In the genomic region with DNA sequence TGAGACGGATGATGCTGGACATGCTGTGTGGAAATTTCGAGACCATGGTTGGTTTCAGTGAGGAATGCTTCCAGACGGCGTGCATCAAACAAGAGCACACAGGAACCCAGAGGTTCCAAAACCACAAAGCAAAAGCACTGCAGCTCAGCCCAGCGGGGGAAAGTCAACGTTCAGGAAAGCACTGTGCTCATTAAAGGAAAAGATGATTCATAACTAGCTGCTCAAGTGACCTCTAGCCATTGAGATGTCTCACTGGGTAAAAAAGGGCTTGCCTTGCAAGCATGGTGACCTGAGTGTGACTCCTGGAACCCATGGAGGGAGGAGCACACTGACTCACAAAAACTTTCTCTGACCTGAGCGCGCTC, we compare ENCODE assay signal across 11 mouse cellular contexts. TPM values are rescaled to one million over a fixed set of nuclear protein-coding genes. Genes with fewer than 3 reads are reported as not detected.
DNase-seq lines count a peak whose midpoint lies in the region; ATAC-seq lines count a peak whose summit lies in the region.
"Had no signal": no experiment of that assay in that cellular context is flagged by ENCODE, and none has a peak within 500 bp of the region (broad histone marks: within the 10 kb centered on the region; RNA-seq: fewer than 3 reads in every experiment).

No protein-coding gene starts in this region.

- ATAC-seq in megakaryocyte progenitor cell, adult 5-6 weeks (replicated peaks; ENCODE audit: poor library complexity): peak; percentile 19

- DNase-seq in adrenal gland, adult (ENCODE audit: inconsistent age in 2 of 2, low spot score in 1 of 2): peak; percentile 31 to 54
- DNase-seq in adrenal gland, postnatal 25 days: no peak
- peak; percentile 23 for DNase-seq in kidney, postnatal 14 days
- DNase-seq in kidney, postnatal 36 days: no peak
- DNase-seq in NIH3T3 (ENCODE audit: low read depth): peak; percentile 59
- no peak for DNase-seq in lung, adult 18-20 months
- DNase-seq in layer of hippocampus, adult 9-11 months: no peak
- DNase-seq: gastrocnemius, adult 2 months; lung, postnatal 36 days; right cerebral cortex, postnatal 25 days had no signal

RNA-seq across cellular contexts. Expression of a gene that starts 47.7 kb away (rescaled TPM):
- total RNA-seq in adrenal gland, postnatal 25 days (2021): 18.7 and 21.1 TPM in 2 replicates
- 38.3 and 41.5 TPM in 2 replicates for total RNA-seq in megakaryocyte progenitor cell, adult 5-6 weeks (2015)
- total RNA-seq in megakaryocyte progenitor cell, adult 5-6 weeks (2017): 33.7 and 37.0 TPM in 2 replicates

Comparison
In these comparisons a context has a peak if more than half of its experiments do, and no peak if none do; other contexts are left out.
1. DNase-seq: peak in adrenal gland, adult (2 of 2), kidney, postnatal 14 days (single experiment) and NIH3T3 (single experiment); none in adrenal gland, postnatal 25 days (single experiment), kidney, postnatal 36 days (0 of 2), lung, adult 18-20 months (0 of 2) and layer of hippocampus, adult 9-11 months (single experiment).